Mouse (Mus musculus) ovary, postnatal 36 days (tissue): ENCODE results near the gene Wasf2.
"Not testable (repeated sequence)": the region's sequence is repeated elsewhere in the genome, so short reads cannot be mapped to it uniquely, and the experiment has no call there.

Source experiments
- DNase-seq: peaks from one replicate; pipeline ENCODE4 v3.0.0; 2022; ENCODE audit warnings: low spot score, mixed read lengths

Wasf2 gene

DNA sequence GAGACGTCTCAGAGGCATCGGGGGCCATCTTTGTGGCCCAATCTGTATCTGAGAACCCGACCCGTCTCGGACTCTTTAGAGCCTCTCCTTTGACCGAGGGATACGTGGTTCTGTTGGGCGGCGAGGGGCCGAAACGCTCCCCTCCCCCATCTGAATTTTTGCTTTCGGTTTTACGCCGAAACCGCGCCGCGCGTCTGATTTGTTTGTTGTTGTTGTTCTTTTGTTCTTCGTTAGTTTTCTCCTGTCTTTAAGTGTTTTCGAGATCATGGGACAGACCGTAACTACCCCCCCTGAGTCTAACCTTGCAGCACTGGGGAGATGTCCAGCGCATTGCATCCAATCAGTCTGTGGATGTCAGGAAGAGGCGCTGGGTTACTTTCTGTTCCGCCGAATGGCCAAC lies 33.6 kb upstream of the Wasf2 start:
- not testable (repeated sequence) for DNase-seq

DNA sequence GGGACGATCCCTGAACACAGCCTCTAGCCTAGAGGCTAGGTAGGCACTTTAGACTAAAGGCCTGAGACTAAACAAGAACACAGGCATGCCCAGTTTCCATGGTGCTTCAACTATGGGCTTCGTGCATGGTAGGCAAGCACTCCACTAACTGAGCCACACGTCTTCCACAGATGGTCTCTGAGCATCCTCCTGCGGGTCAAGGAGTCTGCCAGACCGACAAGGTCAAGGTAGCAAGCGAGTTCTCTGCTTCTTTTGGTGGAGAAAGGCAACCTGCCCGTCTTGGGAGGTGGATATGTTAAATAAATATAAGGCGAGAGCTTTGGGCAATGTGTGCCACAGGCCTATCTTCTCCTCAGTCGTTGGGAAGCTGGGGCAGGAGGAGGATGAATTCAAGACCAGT lies 28.6 kb upstream of the Wasf2 start:
- DNase-seq, result no peak

DNA sequence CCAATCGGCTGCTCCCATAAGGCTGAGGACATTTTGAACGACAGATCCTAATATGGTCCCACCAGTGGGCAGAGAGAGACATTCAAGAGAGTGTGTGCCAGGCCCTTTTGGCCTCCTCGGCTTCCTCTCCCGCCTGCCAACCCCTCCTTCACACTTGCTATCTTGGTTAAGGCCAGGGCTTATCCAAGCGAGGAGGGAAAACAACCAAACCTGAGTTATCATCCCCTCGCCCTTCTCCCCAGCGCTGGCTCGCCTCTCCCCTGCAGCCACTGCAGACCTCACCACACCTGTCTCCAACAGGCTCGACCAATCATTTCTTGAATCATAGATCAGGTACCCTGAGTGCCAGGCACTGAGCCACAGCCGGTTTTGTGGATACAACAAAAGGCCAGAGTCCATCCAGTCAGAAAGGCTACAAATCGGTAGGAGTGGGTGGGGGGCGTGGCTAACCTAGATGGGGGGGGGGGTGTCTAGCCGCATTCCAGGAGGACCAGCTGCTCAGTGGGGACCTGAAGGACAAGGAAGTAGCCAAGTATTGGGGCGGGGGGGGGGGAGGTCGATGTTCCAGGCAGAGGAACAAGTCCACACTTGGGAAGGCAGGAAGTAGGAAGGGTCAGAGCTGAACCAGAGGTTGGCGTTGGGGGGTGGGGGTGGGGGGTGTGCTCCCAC lies 26.6 kb upstream of the Wasf2 start:
- peak; percentile 43 for DNase-seq

DNA sequence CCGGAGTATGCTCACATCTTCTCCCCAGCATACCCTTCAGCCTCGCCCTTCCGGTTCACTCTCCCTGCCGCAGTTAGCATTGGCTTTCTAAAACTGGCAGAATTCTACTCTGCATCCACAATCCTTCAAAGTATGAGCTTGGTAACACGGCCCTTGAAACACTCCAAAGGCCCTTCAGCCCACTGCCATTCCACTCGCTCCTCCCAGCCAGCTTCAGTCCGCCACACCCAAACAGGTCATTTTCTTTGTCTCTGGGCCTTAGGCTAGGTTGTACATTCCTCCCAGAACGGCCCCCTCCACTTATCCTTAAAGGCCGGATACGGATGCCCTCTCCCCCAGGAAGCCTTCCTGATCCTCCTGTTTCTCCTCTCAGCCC lies 26.1 kb upstream of the Wasf2 start:
- DNase-seq, result no peak

DNA sequence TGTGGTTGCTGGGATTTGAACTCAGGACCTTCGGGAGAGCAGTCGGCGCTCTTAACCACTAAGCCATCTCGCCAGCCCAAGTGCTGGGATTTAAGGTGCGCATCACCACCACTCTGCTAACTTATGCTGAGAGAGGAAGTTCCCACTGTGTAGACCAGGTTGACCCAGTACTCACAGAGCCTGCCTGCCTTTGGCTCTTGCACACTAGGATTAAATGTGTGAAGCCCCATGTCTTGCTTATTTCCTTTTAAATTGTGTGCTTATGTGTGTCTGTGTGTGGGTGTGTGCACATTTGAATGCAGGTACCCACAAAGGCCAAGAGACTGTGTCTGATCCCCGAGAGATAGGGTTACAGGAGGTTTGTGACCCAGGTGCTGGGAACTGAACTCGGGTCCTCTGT lies 23.6 kb upstream of the Wasf2 start:
- DNase-seq, result no peak

DNA sequence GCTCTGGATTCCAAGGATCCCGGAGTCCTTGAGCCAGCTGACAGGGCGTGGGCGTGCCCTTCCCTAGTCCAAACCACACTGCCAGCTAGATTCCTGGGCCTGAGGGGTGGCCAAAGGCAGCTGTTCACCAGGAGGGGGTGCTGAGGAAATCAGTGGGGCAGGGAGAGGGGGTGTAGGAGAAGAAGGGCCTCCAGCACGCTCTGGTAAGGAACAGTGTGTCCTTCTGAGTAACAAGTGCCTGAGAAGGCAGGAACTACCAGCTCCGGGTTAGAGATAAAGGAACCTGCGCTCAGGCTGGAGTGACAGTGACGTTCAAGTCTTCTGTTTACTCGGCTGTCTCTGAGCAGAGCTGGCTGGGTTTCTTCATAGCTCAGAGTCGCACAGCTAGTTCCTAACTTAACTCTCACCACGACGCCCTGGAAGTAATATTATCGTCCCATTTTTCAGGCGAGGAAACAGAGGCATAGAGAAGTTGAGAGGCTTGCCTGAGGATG lies 22.5 kb upstream of the Wasf2 start:
- peak; percentile 79 for DNase-seq

DNA sequence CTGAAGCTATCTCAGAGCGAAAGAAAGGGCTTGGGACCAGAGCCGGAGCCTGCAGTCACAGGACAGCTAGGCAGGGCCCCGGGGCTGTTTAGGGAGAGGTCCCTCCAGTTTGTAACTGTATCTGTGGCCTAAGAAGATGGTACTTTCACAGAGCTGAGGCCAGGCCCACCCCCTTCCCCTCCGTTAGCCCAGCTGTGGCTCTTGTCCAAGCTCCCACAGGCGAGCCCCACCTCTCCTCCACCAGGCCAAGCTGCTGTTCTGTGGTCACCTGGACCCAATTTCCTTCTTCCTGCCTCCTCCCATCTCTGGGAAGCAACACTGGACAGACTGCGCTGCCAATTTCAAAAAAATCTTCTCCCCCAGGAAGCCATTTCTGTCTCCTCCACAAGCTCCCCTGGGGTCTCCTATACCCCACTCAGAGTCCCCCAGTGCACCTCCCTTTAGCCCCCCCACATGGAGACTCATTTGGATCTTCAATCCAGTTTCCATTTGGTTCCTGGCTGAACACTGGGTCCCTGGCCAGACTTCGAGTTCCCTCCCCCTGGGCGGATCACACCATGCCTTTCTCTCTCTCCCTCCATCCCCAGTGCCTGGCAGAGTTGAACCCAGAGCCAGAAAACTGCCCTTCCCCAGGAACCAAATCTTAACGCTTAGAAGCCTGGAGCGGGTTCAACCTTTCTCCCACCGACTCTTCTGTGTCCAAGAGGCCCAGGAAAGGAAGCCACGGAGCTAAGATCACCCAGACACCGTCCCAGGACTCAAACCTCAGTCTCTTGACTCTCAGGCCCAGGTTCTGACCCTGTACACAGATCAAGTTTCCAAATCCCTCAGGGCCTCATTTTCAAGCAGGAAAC lies 21.6 kb upstream of the Wasf2 start:
- no peak for DNase-seq

DNA sequence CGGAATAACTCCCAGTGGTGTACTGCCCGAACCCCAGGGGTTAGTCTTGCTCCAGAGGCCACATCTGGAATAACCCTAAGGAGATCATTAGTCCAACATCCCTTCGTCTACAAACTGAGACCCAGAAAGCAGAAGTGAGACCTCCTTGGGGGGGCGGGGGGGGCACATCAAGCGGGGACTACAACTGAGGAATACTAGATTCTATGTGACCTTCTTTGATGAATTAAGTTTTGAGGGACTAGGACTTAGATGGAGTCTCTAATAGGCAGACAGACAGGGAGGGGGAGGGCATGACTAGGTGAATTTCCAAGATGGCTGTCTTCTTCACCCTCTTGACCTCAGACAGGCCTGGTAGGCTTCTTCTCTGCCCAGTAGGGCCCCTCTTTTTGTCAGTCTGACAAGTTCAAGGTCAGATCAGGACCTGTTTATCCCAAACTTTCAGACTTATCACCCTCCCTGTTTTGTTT lies 20.9 kb upstream of the Wasf2 start:
- DNase-seq, result no peak

DNA sequence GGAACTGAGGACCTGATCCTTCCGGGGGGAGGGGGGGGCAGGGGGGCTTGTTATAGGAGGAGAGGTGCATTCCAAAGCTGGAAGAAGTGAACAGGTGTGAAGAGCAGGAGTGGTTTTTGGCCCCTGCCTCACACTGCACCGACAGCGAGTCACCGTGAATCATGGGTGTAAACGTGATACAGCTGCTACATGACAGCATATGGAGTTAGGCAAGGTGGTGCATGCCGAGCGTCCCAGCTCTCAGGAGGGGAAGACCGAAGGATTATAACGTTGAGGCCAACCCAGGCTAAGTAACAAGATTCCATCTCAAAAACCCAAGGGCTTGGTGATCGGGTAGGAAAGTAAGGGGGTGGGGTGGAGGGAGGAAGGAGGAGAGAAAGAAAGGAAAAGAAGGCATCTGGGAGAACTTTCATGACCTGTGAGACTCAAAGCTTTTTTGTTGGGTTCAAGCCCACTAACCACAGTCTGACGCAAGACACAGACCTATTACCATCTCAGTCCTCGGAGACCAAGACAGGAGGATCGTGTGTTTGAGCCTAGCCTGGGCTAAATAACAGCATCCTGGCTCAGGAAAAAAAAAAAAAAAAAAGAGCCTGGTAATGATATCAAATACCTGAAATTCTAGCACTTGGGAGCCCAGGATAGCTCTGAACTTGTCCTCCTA lies 18.0 kb upstream of the Wasf2 start:
- DNase-seq, result no peak

DNA sequence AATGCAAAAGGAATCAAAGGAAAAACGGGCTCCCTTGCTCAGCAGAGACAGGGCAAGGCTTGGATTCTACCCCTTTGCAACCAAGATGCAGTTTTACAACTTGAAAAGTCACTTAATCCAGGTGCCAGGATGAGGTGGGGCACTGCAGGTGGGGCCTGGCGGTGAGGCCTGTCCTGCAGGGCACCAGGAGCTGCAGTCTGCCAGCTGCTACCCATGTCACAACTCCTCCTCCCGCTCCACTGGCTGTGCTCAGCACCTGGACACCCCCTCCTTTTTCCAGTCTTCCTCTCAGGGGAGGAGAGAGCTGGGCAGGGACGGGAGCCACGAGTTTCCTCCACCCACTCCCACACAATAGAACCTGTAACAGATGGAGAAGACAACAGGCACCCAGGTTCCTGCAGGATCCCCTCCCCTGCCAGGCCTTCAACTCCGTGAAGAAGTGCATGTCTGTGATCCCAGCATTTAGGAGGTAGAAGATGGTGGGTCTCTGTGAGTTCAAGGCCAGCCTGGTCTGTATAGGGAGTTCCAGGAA lies 16.9 kb upstream of the Wasf2 start:
- no peak for DNase-seq

DNA sequence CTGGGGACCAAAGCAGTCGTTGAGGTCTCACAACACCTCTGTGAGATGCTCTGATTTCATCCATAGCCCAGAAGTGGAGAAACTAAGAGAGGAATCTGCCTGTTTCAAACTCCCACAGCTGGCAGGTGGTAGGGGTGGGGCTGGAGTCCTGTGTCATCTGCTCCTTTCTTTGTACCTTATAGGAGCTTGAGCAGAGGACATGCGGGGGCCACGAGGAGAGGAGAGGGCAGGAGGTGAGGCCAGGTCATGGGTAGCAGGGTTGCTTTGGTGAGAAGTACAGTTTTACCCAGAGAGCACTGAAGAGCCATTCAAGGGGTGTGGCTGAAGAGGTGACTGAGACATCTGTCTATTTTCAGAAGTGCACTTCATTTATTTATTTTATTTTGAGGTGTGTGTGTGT lies 15.5 kb upstream of the Wasf2 start:
- no peak for DNase-seq

DNA sequence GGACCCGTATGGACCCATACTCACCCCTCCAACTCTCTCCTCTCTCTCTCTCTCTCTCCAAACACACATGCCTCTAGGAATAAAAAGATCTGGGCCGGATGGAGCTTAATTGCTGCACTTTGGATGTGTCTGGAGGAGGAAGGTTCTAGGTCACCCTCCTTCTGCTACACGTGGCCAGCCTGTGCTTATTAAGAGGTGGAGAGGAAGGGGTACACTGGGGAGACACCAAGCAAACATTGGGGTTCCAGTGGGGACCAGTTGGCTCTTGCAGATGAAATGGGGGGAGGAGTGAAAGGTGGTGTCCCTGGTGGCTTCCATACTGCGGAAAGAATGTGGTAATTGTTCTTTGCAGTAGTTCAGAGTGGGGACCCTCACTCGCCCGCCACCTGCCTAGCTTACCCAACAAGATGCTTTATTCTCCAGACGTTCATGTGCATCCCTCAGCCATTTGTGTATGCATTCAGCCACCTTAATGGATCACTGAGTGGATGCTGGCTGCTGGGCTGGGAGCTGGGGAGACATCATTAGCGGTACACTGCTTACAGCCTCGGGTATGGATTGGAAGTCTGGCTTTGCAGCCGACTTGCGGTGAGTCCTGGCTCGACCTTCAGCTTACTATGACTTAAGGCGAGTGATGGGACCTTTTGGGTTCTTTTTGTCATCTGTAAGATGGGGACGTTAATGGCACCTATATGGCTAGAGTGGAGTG lies 14.4 kb upstream of the Wasf2 start:
- no peak for DNase-seq

DNA sequence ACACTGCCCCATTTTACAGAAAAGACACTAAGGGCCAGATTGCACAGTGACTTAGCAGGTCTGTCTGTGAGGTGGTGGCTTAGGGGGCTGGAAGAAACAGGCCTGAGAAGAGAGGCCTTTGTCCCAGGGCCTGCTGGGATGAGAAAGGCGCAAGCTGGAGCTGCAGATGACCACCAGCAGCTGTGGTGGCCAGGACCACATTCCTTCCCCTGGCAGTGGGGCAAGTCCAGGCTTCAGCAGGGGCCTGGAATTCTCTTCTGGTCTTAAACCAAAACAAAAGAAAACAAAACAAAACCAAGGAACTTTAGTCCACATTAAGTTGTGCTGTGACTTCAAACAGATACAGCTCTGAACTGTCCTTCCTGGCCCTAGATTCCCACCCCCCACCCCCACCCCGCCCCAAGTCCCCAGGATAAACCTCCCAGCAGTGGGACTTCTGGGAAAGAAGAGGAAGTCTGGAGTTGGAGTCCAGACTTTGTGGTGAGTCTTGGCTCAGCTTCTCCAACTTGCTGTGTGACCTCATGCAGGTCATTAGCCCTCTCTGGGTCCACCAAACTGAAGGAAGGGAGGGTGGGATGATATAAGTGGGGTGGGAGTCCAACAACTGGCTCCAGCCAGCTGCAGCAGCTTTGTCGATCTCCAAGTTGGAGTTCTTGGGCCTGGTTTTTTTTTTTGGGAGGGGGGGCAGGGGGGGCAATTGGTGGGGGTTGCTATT lies 13.4 kb upstream of the Wasf2 start:
- no peak for DNase-seq

DNA sequence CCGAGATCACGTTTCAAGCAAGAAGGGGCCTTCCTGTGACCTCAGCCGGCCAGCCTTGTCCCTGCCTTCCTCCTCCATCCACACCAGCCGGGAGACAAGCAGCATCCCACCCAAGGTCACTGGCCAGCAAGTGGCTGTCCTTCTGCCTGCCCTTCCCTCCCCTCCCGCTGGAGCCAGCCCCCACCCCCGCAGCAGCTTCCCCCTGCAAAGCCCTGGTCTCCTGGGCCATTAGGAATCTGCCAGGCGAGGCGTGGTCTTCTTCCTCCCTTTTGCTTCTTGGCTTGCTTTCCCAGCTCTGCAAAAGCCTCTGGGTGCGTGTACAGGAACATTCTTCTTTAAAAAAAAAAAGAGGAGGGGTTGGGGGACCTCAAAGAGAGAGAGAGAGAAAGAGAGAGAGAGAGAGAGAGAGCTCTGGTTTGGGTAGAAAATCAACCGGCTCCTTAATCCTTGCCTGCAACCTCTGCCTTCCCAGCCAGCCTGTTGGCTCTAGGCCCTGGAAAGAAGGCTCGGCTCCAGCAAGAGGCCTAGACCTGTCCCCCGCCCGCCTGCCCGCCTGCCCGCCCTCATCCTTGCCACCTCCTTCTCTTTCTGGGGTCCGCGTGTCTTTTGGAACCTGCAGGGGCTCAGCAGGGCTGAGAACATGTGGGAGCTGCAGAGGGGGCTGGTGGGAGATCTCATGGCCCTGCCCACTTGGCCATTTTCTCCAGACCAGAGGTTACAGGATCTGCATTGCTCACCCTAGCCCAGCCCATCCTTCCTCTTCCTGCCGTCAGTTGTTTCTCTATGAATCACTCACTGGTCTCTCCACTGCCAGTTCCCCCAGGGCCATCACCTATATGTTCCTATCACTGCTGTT lies 12.5 kb upstream of the Wasf2 start:
- DNase-seq, result peak; percentile 80

DNA sequence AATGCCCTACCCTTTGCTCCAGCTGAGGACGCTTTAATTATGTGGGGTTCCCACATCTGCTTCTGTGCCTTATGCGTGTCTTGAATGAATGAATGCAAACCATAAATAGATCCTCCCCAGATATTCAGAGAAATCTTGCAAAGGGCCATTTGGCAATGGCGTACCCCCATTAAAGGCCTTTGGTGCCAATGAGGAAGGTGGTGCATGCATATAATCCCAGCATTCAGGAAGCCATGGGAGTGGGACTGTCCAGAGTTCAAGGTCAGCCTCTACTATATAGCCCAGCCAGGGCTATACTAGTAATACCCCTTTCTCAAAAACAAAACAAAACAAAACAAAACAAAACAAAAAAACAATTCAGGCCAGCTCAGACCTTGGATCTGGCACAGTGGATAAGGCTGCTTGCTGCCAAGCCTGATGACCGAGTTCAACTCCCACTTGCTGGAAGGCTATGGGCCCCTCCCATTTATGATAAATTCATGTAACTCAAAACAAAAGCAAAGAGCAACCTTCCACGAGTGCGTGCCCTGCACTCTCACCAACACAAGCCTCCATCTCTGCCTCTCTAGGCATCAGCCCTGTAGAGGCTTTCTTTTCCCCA lies 11.4 kb upstream of the Wasf2 start:
- peak; percentile 33 for DNase-seq

DNA sequence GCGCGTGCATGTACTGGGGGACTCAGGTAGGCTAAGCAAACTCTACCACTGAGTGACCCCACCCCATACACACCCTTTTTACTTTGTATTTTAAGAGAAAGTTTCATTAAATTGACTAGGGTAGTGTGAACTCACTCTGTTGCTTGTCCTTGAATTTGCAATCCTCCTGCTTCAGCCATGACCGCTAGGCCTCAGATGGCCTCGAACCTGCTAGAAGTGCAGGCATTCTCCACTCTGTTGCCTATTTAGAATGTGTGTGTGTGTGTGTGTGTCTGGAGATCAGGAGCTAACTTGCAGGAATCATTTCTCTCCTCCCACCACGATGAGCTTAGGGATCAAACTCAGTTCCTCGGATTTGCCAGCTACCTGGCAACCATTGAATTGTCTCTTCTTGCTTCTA lies 10.7 kb upstream of the Wasf2 start:
- DNase-seq, result no peak

DNA sequence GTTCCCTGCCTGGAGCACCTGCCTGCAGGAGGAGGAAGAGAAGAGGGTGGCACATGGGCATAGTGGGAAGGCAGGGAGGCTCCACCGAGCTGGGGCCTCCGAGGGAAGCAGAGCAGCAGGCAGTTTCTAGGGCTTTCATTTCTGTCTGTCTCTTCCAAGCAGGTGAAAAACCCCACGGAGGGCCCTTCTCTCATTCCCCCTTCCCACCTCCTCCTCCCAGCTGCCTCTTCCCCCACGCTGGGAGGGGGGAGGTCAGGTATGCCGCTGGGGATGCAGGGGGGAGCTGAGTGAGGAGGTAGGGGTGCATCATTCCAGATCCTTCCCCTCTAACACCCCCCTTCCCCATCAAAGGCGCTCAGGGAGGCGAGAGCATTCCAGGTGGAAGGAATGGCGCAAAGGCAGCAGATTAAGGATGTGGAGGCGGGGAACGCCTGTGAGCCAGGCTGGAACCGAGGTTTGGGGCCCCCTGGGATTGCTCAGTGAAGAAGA lies 9.4 kb upstream of the Wasf2 start:
- DNase-seq, result no peak

DNA sequence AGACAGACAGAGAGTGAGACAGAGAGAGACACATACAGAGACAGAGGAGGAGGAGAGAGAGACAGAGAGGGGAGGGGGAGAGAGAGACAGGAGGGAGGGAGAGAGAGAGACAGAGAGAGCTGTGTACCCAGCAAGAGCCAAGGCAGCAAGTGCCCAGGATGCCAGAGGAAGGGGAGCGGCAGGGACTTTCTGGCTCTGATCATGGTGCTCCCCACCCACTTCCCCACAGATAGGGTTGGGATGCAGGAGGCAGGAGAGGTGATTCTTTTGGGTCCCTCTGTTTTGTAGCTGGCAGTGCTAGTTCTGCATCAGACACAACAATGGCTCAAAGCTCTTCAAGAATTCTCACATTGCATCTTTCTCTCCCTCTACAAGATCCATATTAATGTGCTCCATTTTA lies 8.9 kb upstream of the Wasf2 start:
- no peak for DNase-seq

DNA sequence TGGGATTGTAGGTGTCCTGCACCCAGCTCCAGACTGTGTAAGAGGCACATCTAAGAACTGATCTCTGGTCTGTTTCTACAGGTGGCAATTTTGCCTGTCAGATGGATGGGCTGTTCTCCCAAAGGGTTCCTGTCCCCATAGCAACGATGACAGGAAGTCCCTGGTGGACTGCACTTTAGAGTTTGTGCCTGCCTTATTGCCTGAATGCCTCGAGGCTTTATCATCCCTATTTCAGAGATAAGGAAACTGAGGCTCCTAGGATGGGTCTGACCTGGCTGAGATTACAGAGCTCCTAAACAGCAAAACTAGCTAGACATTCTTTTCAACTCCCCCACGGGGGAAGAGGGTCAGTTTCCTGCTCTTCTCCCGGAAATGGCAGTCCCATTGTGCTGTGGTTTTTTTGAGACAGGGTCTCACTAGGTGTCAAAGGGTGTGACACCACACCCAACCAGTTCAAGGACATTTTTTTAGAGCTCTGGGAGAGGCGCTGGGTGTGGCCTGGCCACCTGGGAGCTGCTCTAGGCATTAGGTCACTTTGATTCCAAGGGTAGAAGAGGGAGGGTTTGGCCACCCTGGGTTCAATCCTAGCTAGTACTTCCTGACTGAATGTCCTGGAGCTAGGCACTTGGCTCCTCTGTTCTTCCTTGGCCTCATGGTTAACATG lies 8.2 kb upstream of the Wasf2 start:
- DNase-seq, result no peak
